Mouse (Mus musculus) embryonic fibroblast, embryonic 13.5 days (primary cell): ENCODE data around the gene Prkci.
A peak's percentile ranks its signal among the peaks of the same experiment; 100 is the strongest.

Source experiments
- CTCF ChIP-seq: IDR thresholded peaks from 2 replicates; pipeline ENCODE4 v1.5.1; 2011; ENCODE audit warnings: mild to moderate bottlenecking, control low read depth, low read length, moderate library complexity, borderline replicate concordance; ENCODE audit not compliant: insufficient read depth
- POLR2A ChIP-seq: IDR thresholded peaks from 2 replicates; pipeline ENCODE4 v1.6.1; 2011; ENCODE audit warnings: low read depth, mild to moderate bottlenecking, control low read depth, low read length, moderate library complexity

- TF ChIP-seq POLR2A (0 out of 2 replicates have a peak, but pooled peaks have one; percentile 25), CTCF (no peak)
These were observed 100.1 kb downstream of the Prkci start for GRCm38 (mm10) chr3:31095491-31096154.
